Mouse (Mus musculus): Measurements from ENCODE around the gene Ccdc182.

Ccdc182 gene

GRCm38 (mm10) chr11:88280426-88280836, 13.4 kb upstream of the Ccdc182 start:
- peak; percentile 87 for DNase-seq (ENCODE audit: low spot score)

- DNase-seq (ENCODE audit: low spot score), result no peak
Measured at GRCm38 (mm10) chr11:88281428-88282119, 12.3 kb upstream of the Ccdc182 start.

- no peak for DNase-seq (ENCODE audit: low spot score)
Measured at GRCm38 (mm10) chr11:88282516-88282915, 11.3 kb upstream of the Ccdc182 start.

- DNase-seq (ENCODE audit: low spot score), result no peak
Measured at GRCm38 (mm10) chr11:88286019-88286418, 7.8 kb upstream of the Ccdc182 start.

GRCm38 (mm10) chr11:88288400-88288799, 5.5 kb upstream of the Ccdc182 start:
- DNase-seq (ENCODE audit: low spot score), result no peak

- no peak for DNase-seq (ENCODE audit: low spot score)
Measured at GRCm38 (mm10) chr11:88288805-88289340, 5.0 kb upstream of the Ccdc182 start.

GRCm38 (mm10) chr11:88291245-88291644, 2.6 kb upstream of the Ccdc182 start:
- DNase-seq (ENCODE audit: low spot score), result no peak

- DNase-seq (ENCODE audit: low spot score), result peak; percentile 63
Measured at GRCm38 (mm10) chr11:88291688-88292087, 2.2 kb upstream of the Ccdc182 start.

- DNase-seq (ENCODE audit: low spot score), result no peak
Measured at GRCm38 (mm10) chr11:88294394-88294710, 494 bp downstream of the Ccdc182 start.

GRCm38 (mm10) chr11:88295298-88295697, 1.4 kb downstream of the Ccdc182 start:
- no peak for DNase-seq (ENCODE audit: low spot score)

GRCm38 (mm10) chr11:88297526-88297925, 3.7 kb downstream of the Ccdc182 start:
- peak; percentile 83 for DNase-seq (ENCODE audit: low spot score)

- DNase-seq (ENCODE audit: low spot score), result no peak
Measured at GRCm38 (mm10) chr11:88299345-88299744, 5.5 kb downstream of the Ccdc182 start.

GRCm38 (mm10) chr11:88301619-88302018, 7.8 kb downstream of the Ccdc182 start:
- peak; percentile 83 for DNase-seq (ENCODE audit: low spot score)

- no peak for DNase-seq (ENCODE audit: low spot score)
Measured at GRCm38 (mm10) chr11:88305759-88306158, 11.9 kb downstream of the Ccdc182 start.

GRCm38 (mm10) chr11:88307616-88308543, 14.0 kb downstream of the Ccdc182 start:
- DNase-seq (ENCODE audit: low spot score), result no peak

GRCm38 (mm10) chr11:88309059-88309700, 15.3 kb downstream of the Ccdc182 start:
- peak; percentile 46 for DNase-seq (ENCODE audit: low spot score)

GRCm38 (mm10) chr11:88310773-88311172, 16.9 kb downstream of the Ccdc182 start:
- no peak for DNase-seq (ENCODE audit: low spot score)

GRCm38 (mm10) chr11:88311606-88312005, 17.7 kb downstream of the Ccdc182 start:
- DNase-seq (ENCODE audit: low spot score), result no peak

GRCm38 (mm10) chr11:88313512-88313911, 19.7 kb downstream of the Ccdc182 start:
- peak; percentile 78 for DNase-seq (ENCODE audit: low spot score)

- no peak for DNase-seq (ENCODE audit: low spot score)
Measured at GRCm38 (mm10) chr11:88314471-88314870, 20.6 kb downstream of the Ccdc182 start.

- DNase-seq (ENCODE audit: low spot score), result no peak
Measured at GRCm38 (mm10) chr11:88315393-88315792, 21.5 kb downstream of the Ccdc182 start.

- DNase-seq (ENCODE audit: low spot score), result no peak
Measured at GRCm38 (mm10) chr11:88318850-88319249, 25.0 kb downstream of the Ccdc182 start.

Data from embryo, embryonic 10 days (tissue).